9 mouse cellular contexts compared by ENCODE assay signal in genomic region chr7:81060908-81061307, GRCm38 (mm10). TPM values are rescaled to one million over a fixed set of nuclear protein-coding genes. Genes with fewer than 3 reads are reported as not detected.
DNase-seq lines count a peak whose midpoint lies in the region; ATAC-seq and TF ChIP-seq lines count a peak whose summit lies in the region.
"Had no signal": no experiment of that assay in that cellular context is flagged by ENCODE, and none has a peak within 500 bp of the region (broad histone marks: within the 10 kb centered on the region; RNA-seq: fewer than 3 reads in every experiment).

No protein-coding gene starts in this region.

- H3K36me3 ChIP-seq in forebrain, postnatal 0 days (ENCODE audit: insufficient read depth): no peaks in the 10 kb centered on the region
- no peaks in the 10 kb centered on the region for H3K36me3 ChIP-seq in forebrain, embryonic 11.5 days (ENCODE audit: control insufficient read depth, insufficient read depth, low read length)
- no peaks in the 10 kb centered on the region for H3K36me3 ChIP-seq in lung, postnatal 0 days (ENCODE audit: insufficient read depth, low read length)
- H3K36me3 ChIP-seq in hindbrain, embryonic 13.5 days: no peaks in the 10 kb centered on the region
- H3K36me3 ChIP-seq: limb, embryonic 15.5 days had no signal

- H3K4me2 ChIP-seq in forebrain, postnatal 0 days (ENCODE audit: low read depth): no peak overlapping the region
- H3K4me2 ChIP-seq in forebrain, embryonic 11.5 days (ENCODE audit: low read depth, low read length, severe bottlenecking): no peak overlapping the region
- H3K4me2 ChIP-seq in lung, postnatal 0 days (replicated peaks; ENCODE audit: low read depth, low read length): no peak overlapping the region
- no peak overlapping the region for H3K4me2 ChIP-seq in hindbrain, embryonic 13.5 days
- H3K4me2 ChIP-seq: limb, embryonic 15.5 days had no signal

- H3K9ac ChIP-seq in forebrain, postnatal 0 days: no peak overlapping the region
- no peak overlapping the region for H3K9ac ChIP-seq in forebrain, embryonic 11.5 days (ENCODE audit: low read length)
- no peak overlapping the region for H3K9ac ChIP-seq in lung, postnatal 0 days (replicated peaks; ENCODE audit: low read depth)
- no peak overlapping the region for H3K9ac ChIP-seq in hindbrain, embryonic 13.5 days
- H3K9ac ChIP-seq: limb, embryonic 15.5 days had no signal

- no peaks in the 10 kb centered on the region for H3K27me3 ChIP-seq in forebrain, postnatal 0 days (ENCODE audit: insufficient read depth, low read length)
- no peaks in the 10 kb centered on the region for H3K27me3 ChIP-seq in forebrain, embryonic 11.5 days (ENCODE audit: control insufficient read depth, insufficient read depth, low read length)
- H3K27me3 ChIP-seq in lung, postnatal 0 days (replicated peaks; ENCODE audit: insufficient read depth, low read length): no peaks in the 10 kb centered on the region
- H3K27me3 ChIP-seq in hindbrain, embryonic 13.5 days: no peaks in the 10 kb centered on the region

- H3K27ac ChIP-seq in forebrain, postnatal 0 days (ENCODE audit: low read depth, low read length): no peak overlapping the region
- no peak overlapping the region for H3K27ac ChIP-seq in forebrain, embryonic 11.5 days (ENCODE audit: low read depth, low read length)
- no peak overlapping the region for H3K27ac ChIP-seq in bone marrow, adult 2 months (ENCODE audit: control insufficient read depth, insufficient read depth, low read depth, low read length, poor library complexity)
- no peak overlapping the region for H3K27ac ChIP-seq in lung, postnatal 0 days (ENCODE audit: low read length)
- H3K27ac ChIP-seq in hindbrain, embryonic 13.5 days: no peak overlapping the region
- H3K27ac ChIP-seq: limb, embryonic 15.5 days had no signal

- DNase-seq in forebrain, postnatal 0 days: peak; percentile 10
- no peak for DNase-seq in forebrain, embryonic 11.5 days (ENCODE audit: low spot score)
- peak; percentile 57 to 62 for DNase-seq in B cell, adult 2 months
- DNase-seq in lung, postnatal 0 days (ENCODE audit: low spot score): peak; percentile 50
- DNase-seq in right cerebral cortex, postnatal 14 days: no peak
- no peak for DNase-seq in urinary bladder, adult 2 months (ENCODE audit: low spot score)

- ATAC-seq in forebrain, postnatal 0 days: no peak
- no peak for ATAC-seq in forebrain, embryonic 11.5 days (replicated peaks; ENCODE audit: low FRiP score)
- ATAC-seq in lung, postnatal 0 days: no peak; the same call in 1 of the 2 replicates
- ATAC-seq in hindbrain, embryonic 13.5 days (ENCODE audit: low FRiP score): no peak

- no peaks in the 10 kb centered on the region for H3K9me3 ChIP-seq in forebrain, postnatal 0 days (ENCODE audit: low read length)
- no peaks in the 10 kb centered on the region for H3K9me3 ChIP-seq in forebrain, embryonic 11.5 days (ENCODE audit: control insufficient read depth, low read length)
- H3K9me3 ChIP-seq in lung, postnatal 0 days (ENCODE audit: low read length): no peaks in the 10 kb centered on the region
- no peaks in the 10 kb centered on the region for H3K9me3 ChIP-seq in hindbrain, embryonic 13.5 days
- H3K9me3 ChIP-seq: limb, embryonic 15.5 days had no signal

- TF ChIP-seq CTCF in forebrain, postnatal 0 days (IDR thresholded peaks at IDR 0.05; ENCODE audit: low read depth): peak; percentile 41
- TF ChIP-seq CTCF in bone marrow, adult 2 months (IDR thresholded peaks at IDR 0.05; ENCODE audit: control insufficient read depth, insufficient read depth, low read length): peak; percentile 72
- TF ChIP-seq CTCF in lung, postnatal 0 days (IDR thresholded peaks at IDR 0.05): peak; percentile 80

- no peaks in the 10 kb centered on the region for H3K4me1 ChIP-seq in forebrain, postnatal 0 days (ENCODE audit: insufficient read depth)
- no peaks in the 10 kb centered on the region for H3K4me1 ChIP-seq in forebrain, embryonic 11.5 days (replicated peaks; ENCODE audit: control insufficient read depth, insufficient read depth, low read length)
- no peaks in the 10 kb centered on the region; the same call in 1 of the 2 replicates for H3K4me1 ChIP-seq in bone marrow, adult 2 months (ENCODE audit: control insufficient read depth, insufficient read depth, low read length)
- H3K4me1 ChIP-seq in lung, postnatal 0 days (ENCODE audit: insufficient read depth, low read depth, low read length): peaks cover 16% of the 10 kb centered on the region; the same call in 1 of the 2 replicates
- peaks cover 9% of the 10 kb centered on the region; the same call in 1 of the 2 replicates for H3K4me1 ChIP-seq in hindbrain, embryonic 13.5 days (replicated peaks)

- 86% methylated on average over 2 of the region's 2 CpGs for WGBS in forebrain, postnatal 0 days
- WGBS in forebrain, embryonic 11.5 days: 85% methylated on average over 2 of the region's 2 CpGs
- WGBS in bone marrow, adult 2 months: 68% methylated on average over 2 of the region's 2 CpGs
- 85% methylated on average over 2 of the region's 2 CpGs for WGBS in lung, postnatal 0 days
- WGBS in hindbrain, embryonic 13.5 days: 89% methylated on average over 2 of the region's 2 CpGs

- H3K4me3 ChIP-seq in forebrain, postnatal 0 days (ENCODE audit: low read depth, low read length): no peak overlapping the region
- H3K4me3 ChIP-seq in forebrain, embryonic 11.5 days (ENCODE audit: low read depth, low read length): no peak overlapping the region
- no peak overlapping the region for H3K4me3 ChIP-seq in bone marrow, adult 2 months (replicated peaks; ENCODE audit: control insufficient read depth, low read depth, low read length)
- H3K4me3 ChIP-seq in lung, postnatal 0 days (ENCODE audit: low read depth, low read length): no peak overlapping the region
- H3K4me3 ChIP-seq in hindbrain, embryonic 13.5 days: no peak overlapping the region
- H3K4me3 ChIP-seq: limb, embryonic 15.5 days had no signal

- no peak for TF ChIP-seq EP300 in lung, postnatal 0 days (IDR thresholded peaks at IDR 0.05)

- no peak for TF ChIP-seq POLR2A in bone marrow, adult 2 months (IDR thresholded peaks at IDR 0.05; ENCODE audit: borderline replicate concordance, control insufficient read depth, low read depth, low read length)

RNA-seq across cellular contexts. Expression of gene Alpk3, which starts 3.5 kb away (rescaled TPM):
- 0.43 TPM in 1 of 2 replicates, not detected in the other for total RNA-seq in forebrain, postnatal 0 days (2014; rRNA removed)
- polyA plus RNA-seq in forebrain, postnatal 0 days (2015; fragmentation: Nextera tagmentation; extraction: Ambion mirVana): 0.04 and 0.07 TPM in 2 replicates
- polyA plus RNA-seq in forebrain, embryonic 11.5 days (2014; fragmentation: Nextera tagmentation; extraction: Ambion mirVana): not detected in 2 replicates
- 0.22 TPM in 1 of 2 replicates, not detected in the other for polyA plus RNA-seq in bone marrow, adult 2 months (2011; ENCODE audit: insufficient read depth, insufficient read length, low replicate concordance, missing spikeins)
- 0.70 and 0.80 TPM in 2 replicates for polyA plus RNA-seq in lung, postnatal 0 days (2015; fragmentation: Nextera tagmentation; extraction: Ambion mirVana)
- 0.03 and 0.13 TPM in 2 replicates for polyA plus RNA-seq in urinary bladder, adult 2 months (2012; rRNA removed)
- polyA plus RNA-seq in hindbrain, embryonic 13.5 days (2015; fragmentation: Nextera tagmentation; extraction: Ambion mirVana): 0.14 and 0.16 TPM in 2 replicates

RNA-seq across cellular contexts. Expression of gene Slc28a1, which starts 53.7 kb away (rescaled TPM):
- total RNA-seq in forebrain, postnatal 0 days (2014; rRNA removed): 0.48 TPM in 1 of 2 replicates, not detected in the other
- 0.12 TPM in 1 of 2 replicates, not detected in the other for polyA plus RNA-seq in forebrain, postnatal 0 days (2015; fragmentation: Nextera tagmentation; extraction: Ambion mirVana)
- polyA plus RNA-seq in forebrain, embryonic 11.5 days (2014; fragmentation: Nextera tagmentation; extraction: Ambion mirVana): not detected in 2 replicates
- 1.0 TPM in 1 of 2 replicates, not detected in the other for polyA plus RNA-seq in bone marrow, adult 2 months (2011; ENCODE audit: insufficient read depth, insufficient read length, low replicate concordance, missing spikeins)
- polyA plus RNA-seq in lung, postnatal 0 days (2015; fragmentation: Nextera tagmentation; extraction: Ambion mirVana): 0.05 and 0.06 TPM in 2 replicates
- 0.01 and 0.03 TPM in 2 replicates for polyA plus RNA-seq in urinary bladder, adult 2 months (2012; rRNA removed)
- polyA plus RNA-seq in hindbrain, embryonic 13.5 days (2015; fragmentation: Nextera tagmentation; extraction: Ambion mirVana): not detected in 2 replicates

Comparison
In these comparisons a context has a peak if more than half of its experiments do, and no peak if none do; other contexts are left out.
1. DNase-seq: peak in forebrain, postnatal 0 days (single experiment), B cell, adult 2 months (2 of 2) and lung, postnatal 0 days (single experiment); none in forebrain, embryonic 11.5 days (single experiment), right cerebral cortex, postnatal 14 days (single experiment) and urinary bladder, adult 2 months (single experiment).
2. Peak in every context shown above with its lines, with median percentiles within 50 percentile points of each other: CTCF ChIP-seq.